Mouse (Mus musculus) heart, embryonic 12.5 days (tissue): Measurements from ENCODE around the gene Cnot1. TPM values are rescaled to one million over a fixed set of nuclear protein-coding genes. Genes with fewer than 3 reads are reported as not detected.
"Not testable (repeated sequence)": the region's sequence is repeated elsewhere in the genome, so short reads cannot be mapped to it uniquely, and the experiment has no call there.

ENCODE experiments used
- ATAC-seq: fragments of 200-750 bp; cut with Nextera tagmentation; 2 replicates; pipeline ENCODE4 v1.8.0; 2017; ENCODE audit warnings: moderate TSS enrichment, moderate library complexity; ENCODE audit not compliant: insufficient number of reproducible peaks, low FRiP score
- H3K27ac ChIP-seq: fragments of 300-500 bp; sonication (generic); 2 replicates; pipeline ENCODE4 v1.5.1; 2016; ENCODE audit warnings: mild to moderate bottlenecking, moderate library complexity; ENCODE audit not compliant: poor library complexity, severe bottlenecking
- H3K27me3 ChIP-seq: fragments of 300-500 bp; sonication (generic); replicated peaks from 2 replicates; pipeline ENCODE4 v1.6.1; 2016; ENCODE audit warnings: mild to moderate bottlenecking, moderate library complexity
- H3K36me3 ChIP-seq: fragments of 300-500 bp; sonication (generic); 2 replicates; pipeline ENCODE4 v1.6.1; 2016; ENCODE audit warnings: mild to moderate bottlenecking, moderate library complexity
- H3K4me1 ChIP-seq: fragments of 300-500 bp; sonication (generic); replicated peaks from 2 replicates; pipeline ENCODE4 v1.6.1; 2016; ENCODE audit warnings: mild to moderate bottlenecking
- H3K4me2 ChIP-seq: fragments of 300-500 bp; sonication (generic); 2 replicates; pipeline ENCODE4 v1.6.1; 2016; ENCODE audit warnings: mild to moderate bottlenecking, moderate library complexity
- H3K4me3 ChIP-seq: fragments of 300-500 bp; sonication (generic); 2 replicates; pipeline ENCODE4 v1.5.1; 2016; ENCODE audit warnings: mild to moderate bottlenecking
- H3K9ac ChIP-seq: fragments of 300-500 bp; sonication (generic); 2 replicates; pipeline ENCODE4 v1.6.1; 2016; ENCODE audit warnings: mild to moderate bottlenecking, moderate library complexity
- H3K9me3 ChIP-seq: fragments of 300-500 bp; sonication (generic); replicated peaks from 2 replicates; pipeline ENCODE4 v1.6.1; 2016; ENCODE audit warnings: mild to moderate bottlenecking, moderate library complexity
- WGBS: fragments of 180-500 bp; shearing (Covaris S2); methylation state at CpG from one replicate; pipeline ENCODE4 v1.1.7; 2016; 5-methylcytosine and 5-hydroxymethylcytosine counted together
- polyA plus RNA-seq: library from polyadenylated mRNA; unstranded; fragments of >200 nt; fragmentation: Nextera tagmentation; extraction: Ambion mirVana; gene quantifications from 2 replicates; pipeline ENCODE4 v1.2.1, GENCODE M21; 2016

The Cnot1 gene
- polyA plus RNA-seq, 1 experiment from 2014 or later = 80.7 TPM

DNA sequence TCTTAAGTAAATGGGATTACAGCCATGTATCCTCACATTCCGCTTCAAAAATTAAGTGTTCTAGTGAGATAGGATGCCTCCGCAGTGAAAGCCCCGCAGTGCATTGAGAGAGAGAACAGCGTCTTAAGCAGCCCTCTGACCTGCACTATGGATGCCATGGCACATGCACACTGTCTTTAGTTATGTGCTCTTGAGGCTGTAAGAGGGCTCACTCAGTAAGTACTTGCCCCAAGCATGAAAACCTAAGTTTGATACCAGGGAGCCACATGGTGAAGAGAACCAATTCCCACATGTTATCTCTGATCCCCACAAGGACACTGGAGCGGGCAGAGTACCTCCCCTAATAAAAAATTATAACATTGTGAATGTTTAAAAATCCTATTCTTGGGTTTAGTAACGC, 8.1 kb downstream of the Cnot1 start:
- ATAC-seq = no peak
- Histone ChIP-seq H3K4me1 (peaks cover 37% of the 10 kb centered on the region), H3K9me3 (no peaks in the 10 kb centered on the region), H3K27me3 (no peaks in the 10 kb centered on the region), H3K9ac (no peak overlapping the region), H3K4me2 (no peak overlapping the region), H3K4me3 (no peak overlapping the region), H3K36me3 (peaks cover 33% of the 10 kb centered on the region), H3K27ac (no peak overlapping the region)
- WGBS = 90% methylated on average over 6 of the region's 6 CpGs

DNA sequence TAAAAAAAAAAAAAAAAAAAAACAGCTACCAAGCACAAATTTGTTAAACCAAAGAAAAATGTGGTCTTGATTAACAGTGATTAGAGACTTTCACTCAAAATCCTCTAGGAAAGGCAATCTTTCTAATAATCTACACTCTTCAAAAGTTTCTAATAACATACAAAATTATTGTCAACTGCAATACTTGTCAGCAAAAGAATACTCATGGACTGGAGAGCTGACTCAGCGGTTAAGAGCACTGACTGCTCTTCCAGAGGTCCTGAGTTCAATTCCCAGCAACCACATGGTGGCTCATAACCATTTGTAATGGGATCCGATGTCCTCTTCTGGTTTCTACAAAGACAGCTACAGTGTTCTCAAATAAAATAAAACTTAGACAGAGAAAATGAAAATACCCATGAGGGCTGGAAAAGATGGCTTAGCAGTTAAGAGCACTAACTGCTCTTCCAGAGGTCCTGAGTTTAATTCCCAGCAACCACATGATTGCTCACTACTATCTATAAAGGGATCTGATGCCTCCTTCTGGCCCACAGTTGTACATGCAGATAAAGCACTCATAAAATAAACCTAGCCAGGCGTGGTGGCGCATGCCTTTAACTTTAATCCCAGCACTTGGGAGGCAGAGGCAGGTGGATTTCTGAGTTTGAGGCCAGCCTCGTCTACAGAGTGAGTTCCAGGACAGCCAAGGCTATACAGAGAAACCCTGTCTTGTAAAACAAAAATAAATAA, 11.8 kb downstream of the Cnot1 start:
- not testable (repeated sequence) for H3K4me3 ChIP-seq, H3K27me3 ChIP-seq, H3K4me2 ChIP-seq, H3K9me3 ChIP-seq, H3K9ac ChIP-seq, H3K27ac ChIP-seq, ATAC-seq
- peaks cover 15% of the 10 kb centered on the region for H3K4me1 ChIP-seq
- WGBS = 91% methylated on average over 5 of the region's 5 CpGs
- peaks cover 33% of the 10 kb centered on the region for H3K36me3 ChIP-seq

DNA sequence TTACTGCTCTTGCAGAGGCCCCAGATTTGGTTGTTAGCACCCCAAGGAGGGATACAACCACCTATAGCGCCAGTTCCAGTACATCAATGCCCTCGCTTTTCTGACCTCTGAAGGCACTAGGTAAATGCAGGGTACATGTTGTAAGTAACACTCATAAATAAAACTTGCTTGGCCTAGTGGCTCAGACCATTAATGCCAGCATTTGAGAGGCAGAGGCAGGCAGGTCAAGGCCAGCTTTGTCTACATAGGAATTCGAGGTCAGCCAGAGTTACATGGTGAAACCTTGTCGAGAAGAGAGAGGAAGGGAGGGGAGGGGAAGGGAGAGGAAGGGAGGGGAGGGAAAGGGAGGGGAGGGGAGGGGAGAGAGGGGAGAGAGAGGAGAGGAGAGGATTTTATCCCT, 21.7 kb downstream of the Cnot1 start:
- ATAC-seq = no peak
- Histone ChIP-seq H3K4me1 (peaks cover 8% of the 10 kb centered on the region), H3K36me3 (peaks cover 69% of the 10 kb centered on the region), H3K4me2 (no peak overlapping the region), H3K27ac (no peak overlapping the region), H3K27me3 (no peaks in the 10 kb centered on the region), H3K4me3 (no peak overlapping the region), H3K9ac (no peak overlapping the region), H3K9me3 (no peaks in the 10 kb centered on the region)
- WGBS = 88% methylated on average over 4 of the region's 4 CpGs

DNA sequence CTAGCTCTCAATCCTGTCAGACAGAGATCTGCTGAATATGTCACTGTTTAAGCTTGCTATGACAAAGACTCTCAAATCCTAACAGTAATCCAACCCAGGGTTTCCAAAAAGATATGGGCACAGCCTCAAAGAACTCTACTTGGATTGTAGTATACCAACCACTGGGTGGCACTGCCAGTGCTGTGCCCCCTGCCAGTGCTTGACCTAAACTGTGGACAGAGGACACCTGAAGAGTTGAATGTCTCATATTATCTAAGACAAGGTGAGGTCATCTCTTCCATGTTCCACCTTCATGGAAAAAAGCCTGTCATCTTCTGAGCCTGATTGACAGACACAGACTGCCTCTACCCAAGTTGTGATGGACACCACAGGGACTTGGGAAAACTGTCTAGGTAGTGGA, 24.6 kb downstream of the Cnot1 start:
- Histone ChIP-seq H3K27ac (no peak overlapping the region), H3K9me3 (no peaks in the 10 kb centered on the region; the same call in 1 of the 2 replicates), H3K4me3 (no peak overlapping the region), H3K4me2 (no peak overlapping the region), H3K9ac (no peak overlapping the region), H3K27me3 (no peaks in the 10 kb centered on the region), H3K4me1 (peaks cover 11% of the 10 kb centered on the region), H3K36me3 (peaks cover 74% of the 10 kb centered on the region)
- ATAC-seq = no peak

DNA sequence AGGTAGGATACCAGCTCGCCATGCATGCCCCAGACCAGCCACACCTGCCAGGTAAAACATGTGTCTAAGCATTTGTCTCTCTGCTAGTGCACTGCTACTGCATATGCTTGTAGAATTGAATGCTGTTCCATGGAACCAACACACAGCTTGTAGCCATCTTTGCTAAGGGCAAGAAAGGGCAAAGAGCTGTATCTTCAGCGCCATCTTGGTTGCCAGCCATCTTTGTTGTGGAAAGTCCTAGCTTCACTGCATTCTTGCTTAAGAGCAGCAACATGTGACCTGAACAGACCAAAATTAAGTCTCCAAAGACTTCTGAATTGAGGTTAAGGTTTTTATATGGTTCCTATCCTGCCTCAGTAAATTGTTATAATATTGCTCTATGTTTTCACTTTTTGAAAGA, 25.5 kb downstream of the Cnot1 start:
- no peak overlapping the region for H3K27ac ChIP-seq
- no peak overlapping the region for H3K9ac ChIP-seq
- ATAC-seq = no peak
- no peak overlapping the region for H3K4me3 ChIP-seq
- no peak overlapping the region for H3K4me2 ChIP-seq
- peaks cover 11% of the 10 kb centered on the region for H3K4me1 ChIP-seq
- H3K27me3 ChIP-seq = no peaks in the 10 kb centered on the region
- no peaks in the 10 kb centered on the region; the same call in 1 of the 2 replicates for H3K9me3 ChIP-seq
- peaks cover 65% of the 10 kb centered on the region for H3K36me3 ChIP-seq
- 93% methylated on average over 2 of the region's 2 CpGs for WGBS

DNA sequence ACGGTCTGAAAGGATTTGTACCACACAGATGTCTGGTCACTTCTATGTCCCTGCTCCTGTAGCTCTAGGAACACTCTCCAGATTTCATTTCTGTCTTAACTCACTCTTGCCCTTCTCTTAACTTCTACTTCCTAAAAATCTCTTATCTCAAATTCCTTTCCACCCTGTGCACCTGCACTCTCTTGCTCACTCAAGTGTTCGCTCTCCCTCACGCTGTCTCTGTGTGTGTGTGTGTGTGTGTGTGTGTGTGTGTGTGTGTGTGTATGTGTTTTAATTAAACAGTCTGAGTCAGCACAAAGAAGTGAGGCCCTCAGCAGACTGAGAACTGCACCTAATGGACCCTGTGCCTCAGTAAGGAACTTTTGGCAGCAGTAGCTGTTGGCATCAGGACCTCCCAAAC, 26.2 kb downstream of the Cnot1 start:
- no peak overlapping the region for H3K9ac ChIP-seq
- H3K4me3 ChIP-seq = no peak overlapping the region
- H3K4me1 ChIP-seq = peaks cover 11% of the 10 kb centered on the region
- H3K27ac ChIP-seq = no peak overlapping the region
- WGBS = 71% methylated on average over 3 of the region's 3 CpGs
- no peak for ATAC-seq
- no peaks in the 10 kb centered on the region; the same call in 1 of the 2 replicates for H3K9me3 ChIP-seq
- no peaks in the 10 kb centered on the region for H3K27me3 ChIP-seq
- peaks cover 61% of the 10 kb centered on the region for H3K36me3 ChIP-seq
- no peak overlapping the region for H3K4me2 ChIP-seq

DNA sequence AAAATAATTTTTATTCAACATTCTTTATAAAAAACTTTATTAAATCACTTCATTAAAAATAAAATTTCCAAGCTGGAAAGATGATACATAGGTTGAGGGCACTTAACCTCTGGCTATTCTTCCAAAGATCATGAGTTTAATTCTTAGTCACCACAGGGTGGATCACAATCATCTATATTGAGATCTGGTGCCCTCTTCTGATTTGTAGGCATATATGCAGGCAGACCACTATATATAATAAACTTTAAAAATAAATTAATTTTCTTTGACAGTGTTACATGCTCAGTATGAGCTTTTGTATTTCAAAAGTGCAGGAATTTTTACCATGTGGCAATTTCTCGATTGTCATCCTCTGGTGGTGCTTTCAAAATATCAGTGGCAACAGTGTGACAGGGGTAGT, 43.1 kb downstream of the Cnot1 start:
- H3K4me1 ChIP-seq = 0 out of 2 replicates have a peak, but pooled peaks cover 5% of the 10 kb centered on the region
- 88% methylated on average over 1 of the region's 1 CpGs for WGBS
- no peak for ATAC-seq

DNA sequence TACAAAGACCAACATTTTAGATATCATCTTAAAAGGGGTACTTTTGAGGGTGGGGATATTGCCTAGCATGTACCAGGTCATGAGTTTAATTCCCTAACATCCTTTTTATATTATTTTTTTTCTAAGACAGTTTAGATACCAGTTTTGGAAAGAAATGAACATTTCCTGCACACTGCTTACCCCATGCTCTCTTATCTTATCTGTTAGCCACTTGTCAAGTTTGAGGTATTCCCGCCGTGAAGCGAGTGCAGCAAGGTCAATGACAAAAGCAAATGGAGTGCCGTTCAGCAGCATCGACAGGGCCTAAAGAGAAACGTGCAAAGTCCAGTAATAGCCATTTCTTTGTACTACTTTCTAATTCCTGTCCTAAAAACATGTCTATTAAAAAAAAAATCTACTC, 46.9 kb downstream of the Cnot1 start:
- 13% methylated on average over 6 of the region's 6 CpGs for WGBS
- Histone ChIP-seq H3K4me2 (no peak overlapping the region), H3K36me3 (peaks cover 62% of the 10 kb centered on the region)

More for the DNA sequence above, 43.1 kb downstream of the Cnot1 start:
- Histone ChIP-seq H3K9ac (no peak overlapping the region), H3K4me3 (no peak overlapping the region), H3K27me3 (no peaks in the 10 kb centered on the region), H3K27ac (no peak overlapping the region), H3K4me2 (no peak overlapping the region), H3K9me3 (no peaks in the 10 kb centered on the region), H3K36me3 (peaks cover 68% of the 10 kb centered on the region)

DNA sequence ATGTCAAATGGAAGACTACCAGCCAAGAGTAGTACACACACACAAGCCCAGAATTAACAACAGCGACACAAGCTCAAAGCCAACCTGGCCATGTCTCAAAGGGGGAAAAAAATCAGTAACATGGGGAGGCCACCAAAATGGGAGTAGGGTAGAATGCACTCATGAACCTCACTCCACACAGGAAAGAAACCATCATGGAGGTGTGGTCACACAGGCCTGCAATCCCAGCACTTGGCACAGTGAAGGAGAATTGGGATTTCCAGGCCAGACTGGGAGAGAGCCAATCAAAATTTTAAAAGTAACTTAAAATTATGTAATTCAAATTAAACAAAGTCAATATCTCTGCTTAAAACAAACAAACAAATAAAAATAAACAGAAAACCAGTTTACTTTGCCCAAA, 55.3 kb downstream of the Cnot1 start:
- no peak overlapping the region for H3K4me3 ChIP-seq
- no peak for ATAC-seq
- no peak overlapping the region for H3K27ac ChIP-seq
- H3K9me3 ChIP-seq = no peaks in the 10 kb centered on the region
- H3K27me3 ChIP-seq = no peaks in the 10 kb centered on the region
- H3K4me1 ChIP-seq = no peaks in the 10 kb centered on the region
- no peak overlapping the region for H3K4me2 ChIP-seq
- no peak overlapping the region for H3K9ac ChIP-seq
- 96% methylated on average over 1 of the region's 1 CpGs for WGBS
- H3K36me3 ChIP-seq = peaks cover 74% of the 10 kb centered on the region

More for the DNA sequence above, 46.9 kb downstream of the Cnot1 start:
- Histone ChIP-seq H3K9ac (no peak overlapping the region), H3K27ac (no peak overlapping the region), H3K27me3 (no peaks in the 10 kb centered on the region), H3K4me1 (0 out of 2 replicates have a peak, but pooled peaks cover 5% of the 10 kb centered on the region), H3K4me3 (no peak overlapping the region), H3K9me3 (no peaks in the 10 kb centered on the region)
- ATAC-seq = no peak

DNA sequence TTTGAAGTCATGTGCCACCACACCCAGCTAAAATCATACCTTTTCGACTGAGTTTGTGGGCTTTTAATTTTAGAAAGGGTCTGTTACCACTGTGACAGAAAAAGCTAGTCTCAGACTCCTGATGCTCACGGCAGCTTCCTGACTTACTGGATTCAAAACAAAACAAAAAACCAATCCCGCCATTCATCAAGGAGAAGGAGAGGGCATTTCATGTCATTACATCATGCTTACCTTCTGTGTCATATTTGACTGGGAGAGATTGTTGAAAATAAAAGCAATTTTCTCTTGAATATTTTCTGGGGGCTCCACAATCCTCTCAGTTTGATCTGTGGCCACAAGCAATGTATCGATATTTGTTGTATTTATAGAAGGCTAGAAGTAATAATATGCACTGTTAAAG, 59.2 kb downstream of the Cnot1 start:
- WGBS = 93% methylated on average over 4 of the region's 4 CpGs
- ATAC-seq = no peak
- H3K4me3 ChIP-seq = no peak overlapping the region
- no peak overlapping the region for H3K4me2 ChIP-seq
- H3K9me3 ChIP-seq = no peaks in the 10 kb centered on the region
- H3K36me3 ChIP-seq = peaks cover 85% of the 10 kb centered on the region
- H3K27me3 ChIP-seq = no peaks in the 10 kb centered on the region
- no peak overlapping the region for H3K27ac ChIP-seq
- no peak overlapping the region for H3K9ac ChIP-seq
- H3K4me1 ChIP-seq = no peaks in the 10 kb centered on the region

DNA sequence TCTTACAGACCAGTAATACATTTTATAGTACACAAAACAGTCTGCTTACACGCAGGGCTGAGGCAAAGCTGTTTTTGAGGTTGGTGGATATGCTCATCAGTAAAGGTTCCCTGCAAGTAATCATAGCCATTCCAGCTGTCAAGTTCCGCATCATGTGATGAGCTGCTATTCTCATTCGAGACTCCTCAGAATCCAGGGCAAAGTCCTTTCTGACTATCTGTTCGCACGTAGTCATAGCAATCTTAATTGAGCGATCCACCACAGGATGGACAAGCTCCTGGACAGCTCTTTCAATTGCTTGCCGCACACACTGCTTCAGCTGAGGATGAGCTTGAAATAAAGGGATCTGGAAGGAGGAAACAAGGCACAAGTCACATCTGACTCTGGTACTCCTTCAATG, 65.5 kb downstream of the Cnot1 start:
- Histone ChIP-seq H3K36me3 (peaks cover 90% of the 10 kb centered on the region), H3K4me1 (no peaks in the 10 kb centered on the region), H3K27ac (no peak overlapping the region), H3K9ac (no peak overlapping the region), H3K4me2 (no peak overlapping the region), H3K4me3 (no peak overlapping the region), H3K27me3 (no peaks in the 10 kb centered on the region), H3K9me3 (no peaks in the 10 kb centered on the region)
- 87% methylated on average over 7 of the region's 7 CpGs for WGBS
- ATAC-seq = no peak

DNA sequence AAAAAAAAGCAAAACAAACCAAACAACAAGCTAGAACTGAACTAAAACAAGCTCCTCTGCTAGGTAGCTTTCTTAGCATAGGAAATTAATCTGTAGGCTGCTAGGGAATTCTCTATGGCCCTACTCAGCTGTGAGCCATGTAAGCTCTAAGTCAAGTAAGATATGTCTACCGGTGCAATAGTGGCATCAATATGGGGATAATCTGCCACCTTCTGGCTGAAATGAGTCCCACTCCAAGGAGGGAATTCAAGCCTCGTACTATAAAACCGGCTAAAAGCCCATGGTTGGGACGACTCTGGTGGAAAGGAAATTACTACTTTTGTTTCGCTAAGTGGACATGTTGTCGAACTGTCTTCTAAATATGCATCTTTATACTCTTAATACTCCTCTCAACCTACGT, 68.7 kb downstream of the Cnot1 start:
- Histone ChIP-seq H3K4me3 (no peak overlapping the region), H3K4me2 (no peak overlapping the region), H3K27ac (no peak overlapping the region), H3K27me3 (no peaks in the 10 kb centered on the region), H3K36me3 (peaks cover 77% of the 10 kb centered on the region), H3K4me1 (no peaks in the 10 kb centered on the region), H3K9me3 (no peaks in the 10 kb centered on the region), H3K9ac (no peak overlapping the region)
- no peak for ATAC-seq
- WGBS = 83% methylated on average over 7 of the region's 7 CpGs
